In the genomic region with DNA sequence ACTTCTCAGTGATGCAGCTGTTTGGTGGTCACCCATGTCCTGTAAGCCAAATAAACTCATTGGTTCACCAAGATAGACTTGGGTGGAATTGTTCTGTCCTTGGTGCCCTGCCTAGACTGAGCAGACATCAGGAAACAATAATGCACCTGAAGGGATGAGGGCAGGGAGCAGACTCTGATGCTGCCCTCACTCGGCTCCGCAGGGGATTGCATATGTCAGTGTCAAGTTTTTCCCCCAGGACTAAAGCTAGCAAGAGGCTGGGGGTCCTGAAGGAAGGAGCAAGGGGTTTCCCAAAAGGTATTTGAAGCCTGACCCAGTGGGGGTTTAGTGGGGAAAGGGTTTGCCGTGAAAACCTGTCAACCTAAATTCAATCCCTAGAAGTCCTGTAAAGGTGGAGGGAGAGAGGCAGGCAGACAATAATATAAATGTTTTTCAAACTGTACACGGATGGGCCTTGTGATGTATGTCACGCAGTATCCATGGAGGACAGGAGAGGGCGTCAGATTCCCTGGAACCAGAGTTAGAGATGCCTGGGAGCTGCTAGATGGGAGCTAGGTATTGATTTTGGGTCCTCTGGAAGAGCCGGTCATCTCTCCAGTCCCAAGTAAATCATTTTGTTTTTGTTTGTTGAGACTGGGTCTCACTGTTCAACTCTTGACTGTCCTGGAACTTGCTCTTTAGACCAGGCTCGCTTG, we compare ENCODE assay signal across 11 mouse cellular contexts. TPM values are rescaled to one million over a fixed set of nuclear protein-coding genes. Genes with fewer than 3 reads are reported as not detected.
DNase-seq lines count a peak whose midpoint lies in the region; ATAC-seq and TF ChIP-seq lines count a peak whose summit lies in the region.
"Had no signal": no experiment of that assay in that cellular context is flagged by ENCODE, and none has a peak within 500 bp of the region (broad histone marks: within the 10 kb centered on the region; RNA-seq: fewer than 3 reads in every experiment).

No protein-coding gene starts in this region.

- DNase-seq in heart, postnatal 0 days (ENCODE audit: low spot score), result no peak
- no peak for DNase-seq in lung, postnatal 0 days (ENCODE audit: low spot score)
- DNase-seq in lung, postnatal 10 days, result no peak
- DNase-seq in NIH3T3 (ENCODE audit: low read depth), result peak; percentile 36
- DNase-seq in liver, postnatal 0 days, result peak; percentile 43
- no peak for DNase-seq in right cerebral cortex, adult 2 months (ENCODE audit: low spot score in 2 of 2)

- H3K36me3 ChIP-seq in heart, postnatal 0 days (replicated peaks; ENCODE audit: control insufficient read depth, insufficient read depth, low read length), result peaks cover 22% of the 10 kb centered on the region; the same call in 1 of the 2 replicates
- peaks cover 25% of the 10 kb centered on the region for H3K36me3 ChIP-seq in heart, embryonic 12.5 days
- H3K36me3 ChIP-seq in lung, postnatal 0 days (ENCODE audit: insufficient read depth, low read length), result 0 out of 2 replicates have a peak, but pooled peaks cover 8% of the 10 kb centered on the region
- H3K36me3 ChIP-seq in liver, postnatal 0 days (replicated peaks; ENCODE audit: insufficient read depth, low read length), result peaks cover 17% of the 10 kb centered on the region
- H3K36me3 ChIP-seq in hindbrain, embryonic 13.5 days, result peaks cover 38% of the 10 kb centered on the region

- WGBS in heart, postnatal 0 days, result 45% methylated on average over 8 of the region's 8 CpGs
- 47% methylated on average over 8 of the region's 8 CpGs for WGBS in heart, embryonic 12.5 days
- 45% methylated on average over 8 of the region's 8 CpGs for WGBS in lung, postnatal 0 days
- WGBS in liver, postnatal 0 days (ENCODE audit: insufficient replicate concordance), result 48% methylated on average over 8 of the region's 8 CpGs
- WGBS in hindbrain, embryonic 13.5 days, result 45% methylated on average over 8 of the region's 8 CpGs

- H3K4me1 ChIP-seq in heart, postnatal 0 days (ENCODE audit: control insufficient read depth, insufficient read depth), result no peaks in the 10 kb centered on the region
- no peaks in the 10 kb centered on the region for H3K4me1 ChIP-seq in heart, embryonic 12.5 days (replicated peaks)
- H3K4me1 ChIP-seq in lung, postnatal 0 days (ENCODE audit: insufficient read depth, low read depth, low read length), result no peaks in the 10 kb centered on the region
- no peaks in the 10 kb centered on the region for H3K4me1 ChIP-seq in liver, postnatal 0 days (ENCODE audit: insufficient read depth)
- no peaks in the 10 kb centered on the region for H3K4me1 ChIP-seq in hindbrain, embryonic 13.5 days (replicated peaks)
- H3K4me1 ChIP-seq: midbrain, embryonic 12.5 days; neural tube, embryonic 12.5 days had no signal

- no peak overlapping the region for H3K9ac ChIP-seq in heart, postnatal 0 days (replicated peaks; ENCODE audit: low read depth, low read length)
- no peak overlapping the region for H3K9ac ChIP-seq in heart, embryonic 12.5 days
- H3K9ac ChIP-seq in lung, postnatal 0 days (replicated peaks; ENCODE audit: low read depth), result no peak overlapping the region
- no peak overlapping the region for H3K9ac ChIP-seq in liver, postnatal 0 days (replicated peaks)
- no peak overlapping the region; the same call in 1 of the 2 replicates for H3K9ac ChIP-seq in hindbrain, embryonic 13.5 days
- H3K9ac ChIP-seq: midbrain, embryonic 12.5 days; neural tube, embryonic 12.5 days had no signal

- no peak overlapping the region for H3K27ac ChIP-seq in heart, postnatal 0 days (ENCODE audit: low read depth)
- no peak overlapping the region for H3K27ac ChIP-seq in heart, embryonic 12.5 days (ENCODE audit: poor library complexity, severe bottlenecking)
- H3K27ac ChIP-seq in lung, postnatal 0 days (ENCODE audit: low read length), result no peak overlapping the region
- no peak overlapping the region for H3K27ac ChIP-seq in liver, postnatal 0 days (ENCODE audit: low read depth)
- no peak overlapping the region for H3K27ac ChIP-seq in hindbrain, embryonic 13.5 days
- H3K27ac ChIP-seq: midbrain, embryonic 12.5 days; neural tube, embryonic 12.5 days had no signal

- no peak for ATAC-seq in heart, postnatal 0 days (ENCODE audit: insufficient read depth, low read depth)
- no peak for ATAC-seq in heart, embryonic 12.5 days (ENCODE audit: insufficient number of reproducible peaks, low FRiP score)
- ATAC-seq in lung, postnatal 0 days, result no peak
- ATAC-seq in liver, postnatal 0 days, result 0 out of 2 replicates have a peak, but pooled peaks have one; percentile 27
- no peak for ATAC-seq in hindbrain, embryonic 13.5 days (ENCODE audit: low FRiP score)

- TF ChIP-seq EP300 in heart, postnatal 0 days (IDR thresholded peaks at IDR 0.05; ENCODE audit: low read depth), result no peak
- TF ChIP-seq EP300 in lung, postnatal 0 days (IDR thresholded peaks at IDR 0.05), result no peak
- TF ChIP-seq EP300 in liver, postnatal 0 days (IDR thresholded peaks at IDR 0.05; ENCODE audit: low read depth), result no peak

- no peaks in the 10 kb centered on the region for H3K27me3 ChIP-seq in heart, postnatal 0 days (ENCODE audit: control insufficient read depth, insufficient read depth, low read length)
- no peaks in the 10 kb centered on the region for H3K27me3 ChIP-seq in heart, embryonic 12.5 days (replicated peaks)
- H3K27me3 ChIP-seq in lung, postnatal 0 days (replicated peaks; ENCODE audit: insufficient read depth, low read length), result no peaks in the 10 kb centered on the region
- no peaks in the 10 kb centered on the region for H3K27me3 ChIP-seq in liver, postnatal 0 days (ENCODE audit: insufficient read depth, low read length)
- no peaks in the 10 kb centered on the region for H3K27me3 ChIP-seq in hindbrain, embryonic 13.5 days
- H3K27me3 ChIP-seq: midbrain, embryonic 12.5 days; neural tube, embryonic 12.5 days had no signal

- no peak overlapping the region for H3K4me2 ChIP-seq in heart, postnatal 0 days (ENCODE audit: low read depth, low read length)
- H3K4me2 ChIP-seq in heart, embryonic 12.5 days, result no peak overlapping the region
- H3K4me2 ChIP-seq in lung, postnatal 0 days (replicated peaks; ENCODE audit: low read depth, low read length), result no peak overlapping the region
- H3K4me2 ChIP-seq in liver, postnatal 0 days (ENCODE audit: low read depth, low read length), result no peak overlapping the region
- no peak overlapping the region for H3K4me2 ChIP-seq in hindbrain, embryonic 13.5 days
- H3K4me2 ChIP-seq: midbrain, embryonic 12.5 days; neural tube, embryonic 12.5 days had no signal

- TF ChIP-seq CTCF in heart, postnatal 0 days (IDR thresholded peaks at IDR 0.05; ENCODE audit: low read depth), result peak; percentile 29; the same call in 1 of the 2 replicates
- TF ChIP-seq CTCF in lung, postnatal 0 days (IDR thresholded peaks at IDR 0.05), result peak; percentile 42
- peak; percentile 54 for TF ChIP-seq CTCF in liver, postnatal 0 days (IDR thresholded peaks at IDR 0.05; ENCODE audit: low read depth)

- no peaks in the 10 kb centered on the region for H3K9me3 ChIP-seq in heart, postnatal 0 days (replicated peaks; ENCODE audit: control insufficient read depth, low read length)
- 0 out of 2 replicates have a peak, but pooled peaks cover 4% of the 10 kb centered on the region for H3K9me3 ChIP-seq in heart, embryonic 12.5 days (replicated peaks)
- H3K9me3 ChIP-seq in lung, postnatal 0 days (ENCODE audit: low read length), result no peaks in the 10 kb centered on the region
- peaks cover 4% of the 10 kb centered on the region; the same call in 1 of the 2 replicates for H3K9me3 ChIP-seq in liver, postnatal 0 days (ENCODE audit: low read length)
- H3K9me3 ChIP-seq in hindbrain, embryonic 13.5 days, result no peaks in the 10 kb centered on the region

- no peak overlapping the region for H3K4me3 ChIP-seq in heart, postnatal 0 days (ENCODE audit: low read depth, low read length)
- no peak overlapping the region for H3K4me3 ChIP-seq in heart, embryonic 12.5 days
- no peak overlapping the region for H3K4me3 ChIP-seq in lung, postnatal 0 days (ENCODE audit: low read depth, low read length)
- no peak overlapping the region for H3K4me3 ChIP-seq in liver, postnatal 0 days (ENCODE audit: low read depth, low read length)
- H3K4me3 ChIP-seq in hindbrain, embryonic 13.5 days, result no peak overlapping the region
- H3K4me3 ChIP-seq: midbrain, embryonic 12.5 days; neural tube, embryonic 12.5 days had no signal

RNA-seq across cellular contexts. Expression of gene Rab42, which starts 7.3 kb away (rescaled TPM):
- total RNA-seq in heart, postnatal 0 days (2014; rRNA removed; ENCODE audit: low replicate concordance), result 1.2 TPM in 1 of 2 replicates, not detected in the other
- polyA plus RNA-seq in heart, postnatal 0 days (2015; fragmentation: Nextera tagmentation; extraction: Ambion mirVana), result 2.9 and 3.9 TPM in 2 replicates
- 1.1 TPM in 2 replicates for polyA plus RNA-seq in heart, embryonic 12.5 days (2016; fragmentation: Nextera tagmentation; extraction: Ambion mirVana)
- 2.3 and 3.1 TPM in 2 replicates for polyA plus RNA-seq in lung, postnatal 0 days (2015; fragmentation: Nextera tagmentation; extraction: Ambion mirVana)
- 0.30 and 0.73 TPM in 2 replicates for polyA plus RNA-seq in liver, postnatal 0 days (2015; fragmentation: Nextera tagmentation; extraction: Ambion mirVana)
- polyA plus RNA-seq in hindbrain, embryonic 13.5 days (2015; fragmentation: Nextera tagmentation; extraction: Ambion mirVana), result 0.80 and 0.84 TPM in 2 replicates
- total RNA-seq: granulocyte monocyte progenitor cell, adult 5-6 weeks had no signal

RNA-seq across cellular contexts. Expression of gene Taf12, which starts 21.7 kb away (rescaled TPM):
- 7.5 and 8.4 TPM in 2 replicates for total RNA-seq in heart, postnatal 0 days (2014; rRNA removed; ENCODE audit: low replicate concordance)
- polyA plus RNA-seq in heart, postnatal 0 days (2015; fragmentation: Nextera tagmentation; extraction: Ambion mirVana), result 30.5 and 34.2 TPM in 2 replicates
- 34.7 and 39.5 TPM in 2 replicates for polyA plus RNA-seq in heart, embryonic 12.5 days (2016; fragmentation: Nextera tagmentation; extraction: Ambion mirVana)
- polyA plus RNA-seq in lung, postnatal 0 days (2015; fragmentation: Nextera tagmentation; extraction: Ambion mirVana), result 32.1 and 39.7 TPM in 2 replicates
- polyA plus RNA-seq in liver, postnatal 0 days (2015; fragmentation: Nextera tagmentation; extraction: Ambion mirVana), result 27.8 and 28.2 TPM in 2 replicates
- 44.6 and 49.0 TPM in 2 replicates for polyA plus RNA-seq in hindbrain, embryonic 13.5 days (2015; fragmentation: Nextera tagmentation; extraction: Ambion mirVana)

RNA-seq across cellular contexts. Expression of gene Trnau1ap, which starts 33.5 kb away (rescaled TPM):
- total RNA-seq in heart, postnatal 0 days (2014; rRNA removed; ENCODE audit: low replicate concordance), result 51.3 and 69.0 TPM in 2 replicates
- 63.2 and 65.1 TPM in 2 replicates for polyA plus RNA-seq in heart, postnatal 0 days (2015; fragmentation: Nextera tagmentation; extraction: Ambion mirVana)
- polyA plus RNA-seq in heart, embryonic 12.5 days (2016; fragmentation: Nextera tagmentation; extraction: Ambion mirVana), result 64.8 and 68.5 TPM in 2 replicates
- 49.8 and 52.9 TPM in 2 replicates for polyA plus RNA-seq in lung, postnatal 0 days (2015; fragmentation: Nextera tagmentation; extraction: Ambion mirVana)
- 30.4 and 33.8 TPM in 2 replicates for polyA plus RNA-seq in liver, postnatal 0 days (2015; fragmentation: Nextera tagmentation; extraction: Ambion mirVana)
- polyA plus RNA-seq in hindbrain, embryonic 13.5 days (2015; fragmentation: Nextera tagmentation; extraction: Ambion mirVana), result 75.7 and 80.9 TPM in 2 replicates

RNA-seq across cellular contexts. Expression of gene Gmeb1, which starts 34.4 kb away (rescaled TPM):
- 7.6 and 12.4 TPM in 2 replicates for total RNA-seq in heart, postnatal 0 days (2014; rRNA removed; ENCODE audit: low replicate concordance)
- 16.4 and 17.0 TPM in 2 replicates for polyA plus RNA-seq in heart, postnatal 0 days (2015; fragmentation: Nextera tagmentation; extraction: Ambion mirVana)
- polyA plus RNA-seq in heart, embryonic 12.5 days (2016; fragmentation: Nextera tagmentation; extraction: Ambion mirVana), result 26.3 and 27.3 TPM in 2 replicates
- 17.0 and 23.6 TPM in 2 replicates for polyA plus RNA-seq in lung, postnatal 0 days (2015; fragmentation: Nextera tagmentation; extraction: Ambion mirVana)
- 6.9 and 8.9 TPM in 2 replicates for polyA plus RNA-seq in liver, postnatal 0 days (2015; fragmentation: Nextera tagmentation; extraction: Ambion mirVana)
- 47.1 and 48.7 TPM in 2 replicates for polyA plus RNA-seq in hindbrain, embryonic 13.5 days (2015; fragmentation: Nextera tagmentation; extraction: Ambion mirVana)

RNA-seq across cellular contexts. Expression of gene Rcc1, which starts 57.6 kb away (rescaled TPM):
- 20.6 and 20.8 TPM in 2 replicates for total RNA-seq in heart, postnatal 0 days (2014; rRNA removed; ENCODE audit: low replicate concordance)
- 17.1 and 18.6 TPM in 2 replicates for polyA plus RNA-seq in heart, postnatal 0 days (2015; fragmentation: Nextera tagmentation; extraction: Ambion mirVana)
- 39.2 and 47.1 TPM in 2 replicates for polyA plus RNA-seq in heart, embryonic 12.5 days (2016; fragmentation: Nextera tagmentation; extraction: Ambion mirVana)
- 14.3 and 14.7 TPM in 2 replicates for polyA plus RNA-seq in lung, postnatal 0 days (2015; fragmentation: Nextera tagmentation; extraction: Ambion mirVana)
- polyA plus RNA-seq in liver, postnatal 0 days (2015; fragmentation: Nextera tagmentation; extraction: Ambion mirVana), result 21.3 and 25.6 TPM in 2 replicates
- 37.2 and 42.1 TPM in 2 replicates for polyA plus RNA-seq in hindbrain, embryonic 13.5 days (2015; fragmentation: Nextera tagmentation; extraction: Ambion mirVana)

Comparison
In these comparisons a context has a peak if more than half of its experiments do, and no peak if none do; other contexts are left out.
1. DNase-seq: peak in NIH3T3 (single experiment) and liver, postnatal 0 days (single experiment); none in heart, postnatal 0 days (single experiment), lung, postnatal 0 days (single experiment), lung, postnatal 10 days (single experiment) and right cerebral cortex, adult 2 months (0 of 2).
2. Peak in every context shown above with its lines, with median percentiles within 50 percentile points of each other: CTCF ChIP-seq.